Mouse (Mus musculus) CD4-positive helper T cell, adult 2 months (primary cell): ENCODE measurements around the gene Glra2.
"Not testable (repeated sequence)": the region's sequence is repeated elsewhere in the genome, so short reads cannot be mapped to it uniquely, and the experiment has no call there.

Experiments used
- DNase-seq: peaks from one replicate; pipeline ENCODE4 v3.0.0-alpha.2; 2012; ENCODE audit warnings: low read depth, missing footprints, low spot score

The Glra2 gene

DNA sequence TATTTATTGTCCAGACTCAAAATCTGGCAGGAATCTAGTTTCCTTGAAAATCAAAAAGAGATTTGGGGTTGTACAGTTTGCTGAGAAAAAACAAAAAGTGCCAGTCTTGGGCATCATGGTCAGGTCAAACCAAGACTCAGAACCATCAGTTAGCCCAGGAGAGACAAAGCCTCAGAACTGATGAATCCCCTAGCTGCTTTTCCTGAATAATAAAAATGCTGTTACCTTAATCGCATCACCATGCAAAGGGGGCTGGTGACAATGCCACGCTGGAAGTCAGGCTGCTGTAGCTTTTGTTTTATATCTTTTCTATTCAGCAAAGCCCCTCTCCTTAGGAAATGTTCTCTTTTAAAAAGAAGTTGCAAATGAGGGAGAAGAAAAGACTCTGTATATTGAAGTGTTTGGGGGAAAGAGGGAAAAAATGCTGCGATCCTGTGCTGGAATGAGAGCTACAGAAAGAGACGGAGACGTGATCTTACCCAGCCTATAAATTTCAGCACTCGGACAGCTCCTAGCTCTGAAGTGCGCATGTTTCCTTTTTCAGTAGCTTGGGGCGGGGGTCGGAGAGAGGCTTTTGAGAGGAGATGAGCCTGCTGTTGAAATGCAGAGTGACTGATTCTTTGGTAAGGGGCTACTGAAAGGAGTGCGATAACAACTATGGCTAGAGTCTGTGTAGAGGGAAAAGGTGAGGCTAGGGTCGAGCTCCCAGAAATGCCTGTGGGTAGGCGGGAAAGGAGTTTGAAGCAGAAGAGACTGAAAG is at the start of gene Glra2:
Gene Glra2 (minus strand): TSS at position 455 of the 760 bp plus-strand sequence.
- DNase-seq = no peak

DNA sequence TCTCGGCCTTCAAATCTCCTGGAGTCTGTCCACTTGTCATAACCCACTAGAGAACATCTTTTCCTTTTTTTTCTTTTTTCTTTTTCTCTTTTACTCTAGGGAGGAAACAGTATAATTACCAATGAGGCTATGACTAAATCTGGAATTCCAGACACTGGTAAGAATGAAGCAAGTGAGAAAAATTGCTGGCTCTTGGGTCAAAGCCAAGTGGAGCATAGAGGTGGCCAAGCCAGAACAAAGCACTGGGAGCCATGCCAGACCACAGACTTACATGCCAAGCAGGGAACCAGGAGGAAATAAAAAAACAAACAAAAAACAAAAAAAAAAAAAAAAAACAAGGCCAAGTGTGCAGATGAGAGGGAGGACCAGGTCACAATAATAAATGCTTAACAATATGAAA is 35.6 kb upstream of the Glra2 start:
- no peak for DNase-seq

DNA sequence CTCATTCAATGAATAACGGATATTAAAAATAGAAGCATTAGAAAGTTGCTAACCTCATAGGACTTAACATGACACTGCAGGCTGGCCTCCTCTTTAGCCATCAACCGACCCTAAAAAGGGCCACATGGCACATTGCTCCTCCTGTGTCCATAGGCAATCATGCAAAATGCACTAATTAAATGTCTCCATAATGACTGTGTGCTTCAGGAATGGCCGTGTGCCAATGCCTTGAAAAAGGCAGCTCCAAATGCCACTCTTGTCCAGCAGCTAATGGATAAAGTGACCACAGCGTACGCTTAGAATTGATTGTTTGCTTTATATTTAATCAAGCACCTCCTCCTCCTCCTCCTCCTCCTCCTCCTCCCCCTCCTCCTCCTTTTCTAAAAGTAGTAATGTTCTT is 17.4 kb upstream of the Glra2 start:
- DNase-seq = no peak

DNA sequence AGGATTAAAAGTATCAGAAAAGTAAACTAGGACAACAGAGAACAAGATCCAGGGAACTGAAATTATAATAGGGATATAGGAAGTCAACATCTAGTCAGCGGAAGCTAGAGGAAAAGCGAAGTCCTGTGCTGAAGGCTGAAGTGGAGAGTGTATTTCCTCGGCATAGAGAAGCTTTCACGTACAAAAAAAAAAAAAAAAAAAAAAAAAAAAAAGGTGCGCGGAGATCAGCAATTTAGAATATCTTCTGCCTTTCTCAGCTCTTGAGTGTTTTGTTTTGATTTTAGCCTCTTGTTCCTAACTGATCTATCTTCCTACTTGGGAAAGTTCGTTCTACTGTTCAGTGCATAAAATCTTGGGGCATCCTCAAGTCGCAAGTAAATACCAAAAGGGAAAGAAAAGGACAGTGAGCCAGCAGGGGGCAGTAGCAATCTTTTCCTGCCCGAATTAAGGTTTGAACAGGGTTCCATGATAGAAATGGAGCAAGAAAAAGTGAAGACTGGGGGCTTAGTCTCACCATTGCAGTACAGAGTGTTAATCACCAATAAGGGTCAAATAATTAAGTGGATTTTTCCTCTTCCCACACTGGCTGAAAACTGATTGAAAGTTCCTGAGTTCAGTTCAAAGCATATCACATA is 623 bp upstream of the Glra2 start:
- DNase-seq = no peak

DNA sequence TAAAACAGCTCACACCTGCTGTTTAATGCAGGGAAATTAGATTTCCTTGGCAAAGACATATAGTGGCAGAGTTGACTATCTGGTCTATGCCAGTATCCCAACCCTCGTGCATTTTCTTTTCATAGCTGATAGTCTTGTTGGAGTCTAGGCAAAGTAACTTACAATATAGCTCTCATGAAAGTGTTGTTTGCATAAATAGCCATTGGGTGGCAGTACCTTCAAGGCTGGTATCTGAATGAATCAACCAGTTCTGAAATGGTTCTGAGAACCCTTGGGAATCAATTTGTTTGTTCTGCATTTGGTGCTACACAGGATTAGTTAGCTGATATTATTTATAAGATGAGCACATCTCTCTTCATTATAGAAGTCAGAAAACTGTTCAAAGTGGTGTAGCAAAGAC is 133.6 kb downstream of the Glra2 start:
- no peak for DNase-seq

DNA sequence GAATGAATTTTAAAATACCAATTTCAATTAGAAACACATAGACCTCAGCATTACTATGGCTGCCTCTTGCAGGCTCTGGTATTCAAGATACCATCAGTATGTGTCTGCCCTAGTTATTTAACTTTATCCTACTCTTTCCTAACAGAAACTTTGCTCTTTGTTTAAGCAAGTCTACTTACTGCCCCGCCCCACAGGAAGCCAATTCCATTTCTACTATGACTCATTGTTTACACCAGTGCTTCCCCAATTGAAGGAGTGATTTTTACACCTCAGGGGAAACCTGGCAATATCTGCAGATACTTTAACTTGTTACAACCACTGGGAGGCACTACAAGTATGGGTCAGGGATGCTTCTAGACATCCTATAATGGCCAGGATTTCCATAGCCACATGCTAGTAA is 136.0 kb downstream of the Glra2 start:
- no peak for DNase-seq

DNA sequence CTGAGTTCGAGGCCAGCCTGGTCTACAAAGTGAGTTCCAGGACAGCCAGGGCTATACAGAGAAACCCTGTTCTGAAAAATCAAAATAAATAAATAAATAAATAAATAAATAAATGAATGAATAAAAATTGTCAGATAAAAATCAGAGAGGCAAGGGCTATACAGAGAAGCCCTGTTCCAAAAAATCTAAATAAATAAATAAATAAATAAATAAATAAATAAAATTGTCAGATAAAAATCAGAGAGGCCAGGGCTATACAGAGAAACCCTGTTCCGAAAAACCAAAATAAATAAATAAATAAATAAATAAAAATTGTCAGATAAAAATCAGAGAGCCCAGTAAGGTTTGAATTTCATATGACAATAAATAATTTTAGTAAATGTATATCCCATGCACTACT is 144.2 kb downstream of the Glra2 start:
- DNase-seq = not testable (repeated sequence)

DNA sequence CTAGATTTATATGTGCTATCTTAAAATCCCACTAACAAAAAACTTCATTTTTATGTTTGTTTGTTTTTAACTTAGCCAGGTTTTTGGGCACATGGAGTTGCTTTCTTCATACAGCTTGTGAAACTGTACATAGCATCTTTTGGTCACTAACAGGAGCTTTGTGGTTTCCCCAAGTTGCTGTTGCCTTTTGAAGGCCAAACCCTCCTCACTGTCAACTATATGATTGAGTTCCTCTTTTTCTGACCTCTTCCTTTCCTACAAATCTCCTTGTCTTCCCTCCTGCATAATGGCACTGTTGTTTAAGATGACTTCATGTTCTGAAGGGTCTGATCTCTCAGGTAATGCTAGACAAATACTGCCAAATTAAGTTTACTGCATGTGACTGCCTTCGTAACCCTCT is 170.6 kb downstream of the Glra2 start:
- no peak for DNase-seq

DNA sequence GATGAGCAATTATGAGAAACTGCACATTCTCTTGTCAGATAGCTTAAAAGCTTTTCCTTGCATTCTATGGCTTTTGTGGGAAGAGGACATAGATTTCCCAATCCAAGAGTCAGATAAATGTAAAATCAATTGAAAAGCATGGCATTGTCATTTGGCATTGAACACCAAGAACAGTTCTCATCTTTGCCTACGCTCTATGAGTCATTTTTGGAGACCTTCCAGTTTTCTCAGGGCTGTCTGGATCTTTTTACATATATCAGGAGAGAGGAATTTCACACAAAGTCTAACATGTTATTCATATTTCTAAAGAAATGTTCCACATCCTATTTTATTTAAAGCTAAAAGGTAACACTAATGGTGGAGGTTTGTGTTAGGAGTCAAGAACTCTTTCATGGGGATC is 223.0 kb downstream of the Glra2 start:
- DNase-seq = no peak
